Mouse (Mus musculus): ENCODE measurements at regions not wholly inside any gene's neighbourhood (a gene's known extent, or its start where the extent isn't known, plus 50 kb on each side); places are given as distances from the start of the nearest gene placed in this dataset.
"Not testable (repeated sequence)": the region's sequence is repeated elsewhere in the genome, so short reads cannot be mapped to it uniquely, and the experiment has no call there.

GRCm38 (mm10) chr9:90618154-90618553 is 347.6 kb upstream of the Tbc1d2b start:
- DNase-seq (ENCODE audit: low spot score in 2 of 2) = no peak

GRCm38 (mm10) chr9:90597894-90598293 is 327.3 kb upstream of the Tbc1d2b start:
- DNase-seq (ENCODE audit: low spot score in 2 of 2) = no peak

- no peak for DNase-seq (ENCODE audit: low spot score in 2 of 2)
Measured at GRCm38 (mm10) chr9:90556742-90557141, 286.1 kb upstream of the Tbc1d2b start.

GRCm38 (mm10) chr9:90556216-90556615 is 285.6 kb upstream of the Tbc1d2b start:
- no peak for DNase-seq (ENCODE audit: low spot score in 2 of 2)

- no peak for DNase-seq (ENCODE audit: low spot score in 2 of 2)
Measured at GRCm38 (mm10) chr9:90547931-90548330, 277.3 kb upstream of the Tbc1d2b start.

- peak in 1 of 2 experiments; percentile 15 for DNase-seq (ENCODE audit: low spot score in 2 of 2)
Measured at GRCm38 (mm10) chr9:90546720-90547119, 276.1 kb upstream of the Tbc1d2b start.

- not testable (repeated sequence) for DNase-seq (ENCODE audit: low spot score in 2 of 2)
Measured at GRCm38 (mm10) chr9:90537683-90538082, 267.1 kb upstream of the Tbc1d2b start.

- DNase-seq (ENCODE audit: low spot score in 2 of 2) = no peak
Measured at GRCm38 (mm10) chr9:90533372-90533771, 262.8 kb upstream of the Tbc1d2b start.

GRCm38 (mm10) chr9:90521186-90521585 is 250.6 kb upstream of the Tbc1d2b start:
- DNase-seq (ENCODE audit: low spot score in 2 of 2) = no peak

GRCm38 (mm10) chr9:90494888-90495287 is 224.3 kb upstream of the Tbc1d2b start:
- no peak for DNase-seq (ENCODE audit: low spot score in 2 of 2)

- no peak for DNase-seq (ENCODE audit: low spot score in 2 of 2)
Measured at GRCm38 (mm10) chr9:90490561-90491152, 220.1 kb upstream of the Tbc1d2b start.

GRCm38 (mm10) chr9:90450579-90450978 is 180.0 kb upstream of the Tbc1d2b start:
- DNase-seq (ENCODE audit: low spot score in 2 of 2) = no peak

- no peak for DNase-seq (ENCODE audit: low spot score in 2 of 2)
Measured at GRCm38 (mm10) chr9:90446957-90447356, 176.4 kb upstream of the Tbc1d2b start.

GRCm38 (mm10) chr9:90434902-90435301 is 164.3 kb upstream of the Tbc1d2b start:
- DNase-seq (ENCODE audit: low spot score in 2 of 2) = no peak

GRCm38 (mm10) chr9:90430898-90431297 is 160.3 kb upstream of the Tbc1d2b start:
- no peak for DNase-seq (ENCODE audit: low spot score in 2 of 2)

- DNase-seq (ENCODE audit: low spot score in 2 of 2) = no peak
Measured at GRCm38 (mm10) chr9:90421662-90422061, 151.1 kb upstream of the Tbc1d2b start.

- DNase-seq (ENCODE audit: low spot score in 2 of 2) = no peak
Measured at GRCm38 (mm10) chr9:90419762-90420541, 149.3 kb upstream of the Tbc1d2b start.

GRCm38 (mm10) chr9:90408789-90409188 is 138.2 kb upstream of the Tbc1d2b start:
- DNase-seq (ENCODE audit: low spot score in 2 of 2) = no peak

GRCm38 (mm10) chr9:90407573-90407972 is 137.0 kb upstream of the Tbc1d2b start:
- DNase-seq (ENCODE audit: low spot score in 2 of 2) = no peak

GRCm38 (mm10) chr9:90388401-90388800 is 117.8 kb upstream of the Tbc1d2b start:
- no peak for DNase-seq (ENCODE audit: low spot score in 2 of 2)

GRCm38 (mm10) chr9:90385047-90385446 is 114.4 kb upstream of the Tbc1d2b start:
- DNase-seq (ENCODE audit: low spot score in 2 of 2) = no peak

- DNase-seq (ENCODE audit: low spot score in 2 of 2) = no peak
Measured at GRCm38 (mm10) chr9:90380099-90380498, 109.5 kb upstream of the Tbc1d2b start.

- no peak for DNase-seq (ENCODE audit: low spot score in 2 of 2)
Measured at GRCm38 (mm10) chr9:90369568-90369967, 99.0 kb upstream of the Tbc1d2b start.

Measured in right cerebral cortex, postnatal 36 days (tissue).